8 mouse cellular contexts compared by ENCODE assay signal in genomic region chr13:54955695-54956471, GRCm38 (mm10). TPM values are rescaled to one million over a fixed set of nuclear protein-coding genes. Genes with fewer than 3 reads are reported as not detected.
DNase-seq lines count a peak whose midpoint lies in the region; ATAC-seq and TF ChIP-seq lines count a peak whose summit lies in the region.

No protein-coding gene starts in this region.

- peak overlapping the region; percentile 82 for H3K4me2 ChIP-seq in kidney, postnatal 0 days (ENCODE audit: low read length)

- no peaks in the 10 kb centered on the region for H3K36me3 ChIP-seq in heart, embryonic 10.5 days
- H3K36me3 ChIP-seq in kidney, postnatal 0 days (ENCODE audit: insufficient read depth, low read length) = no peaks in the 10 kb centered on the region

- under 1% methylated on average over 61 of the region's 61 CpGs for WGBS in heart, embryonic 10.5 days
- under 1% methylated on average over 60 of the region's 61 CpGs for whole genome bisulfite sequencing in kidney, postnatal 0 days

- H3K27ac ChIP-seq in brown adipose tissue, adult 24 weeks (replicated peaks; ENCODE audit: low read depth, low read length) = no peak overlapping the region
- peak overlapping the region; percentile 63 for H3K27ac ChIP-seq in heart, embryonic 10.5 days
- H3K27ac ChIP-seq in kidney, postnatal 0 days = no peak overlapping the region

- 0 out of 2 replicates have a peak overlapping the region, but pooled peaks have one; percentile 14 for H3K9ac ChIP-seq in kidney, postnatal 0 days (ENCODE audit: low read depth, low read length)

- H3K27me3 ChIP-seq in heart, embryonic 10.5 days (ENCODE audit: insufficient read depth, poor library complexity, severe bottlenecking) = peaks cover 99% of the 10 kb centered on the region
- H3K27me3 ChIP-seq in kidney, postnatal 0 days (ENCODE audit: insufficient read depth, low read length) = peaks cover 24% of the 10 kb centered on the region

- TF ChIP-seq CTCF in kidney, postnatal 0 days (IDR thresholded peaks at IDR 0.05; ENCODE audit: low read depth) = no peak

- peak; percentile 34 for DNase-seq in ovary, postnatal 36 days (ENCODE audit: low spot score)
- no peak for DNase-seq in ovary, postnatal 10 days (ENCODE audit: low spot score)
- DNase-seq in heart, embryonic 10.5 days (ENCODE audit: low spot score) = no peak
- DNase-seq in kidney, postnatal 0 days (ENCODE audit: low spot score) = peak; percentile 43
- DNase-seq in lung, postnatal 14 days = peak; percentile 25
- peak; percentile 49 for DNase-seq in right cerebral cortex, postnatal 25 days
- no peak for DNase-seq in thymus, postnatal 14 days

- peak; percentile 19; the same call in 1 of the 2 replicates for ATAC-seq in kidney, postnatal 0 days (replicated peaks; ENCODE audit: low FRiP score, low read depth)

- H3K9me3 ChIP-seq in heart, embryonic 10.5 days = no peaks in the 10 kb centered on the region
- no peaks in the 10 kb centered on the region for H3K9me3 ChIP-seq in kidney, postnatal 0 days (replicated peaks; ENCODE audit: low read length)

- peak overlapping the region; percentile 57 for H3K4me3 ChIP-seq in brown adipose tissue, adult 24 weeks (ENCODE audit: insufficient read depth, low read depth, low read length)
- peak overlapping the region; percentile 67 for H3K4me3 ChIP-seq in heart, embryonic 10.5 days
- peak overlapping the region; percentile 43 for H3K4me3 ChIP-seq in kidney, postnatal 0 days (replicated peaks; ENCODE audit: low read depth, low read length)

- H3K4me1 ChIP-seq in brown adipose tissue, adult 24 weeks (ENCODE audit: control insufficient read depth, insufficient read depth, insufficient read length, low read length) = no peaks in the 10 kb centered on the region
- H3K4me1 ChIP-seq in heart, embryonic 10.5 days = peaks cover 32% of the 10 kb centered on the region
- no peaks in the 10 kb centered on the region; the same call in 1 of the 2 replicates for H3K4me1 ChIP-seq in kidney, postnatal 0 days (replicated peaks; ENCODE audit: insufficient read depth, low read length)

RNA-seq across cellular contexts. Expression of gene Unc5a, which starts 6.7 kb away (rescaled TPM):
- polyA plus RNA-seq in brown adipose tissue, adult 24 weeks (2012; ENCODE audit: insufficient read depth, insufficient read length, missing spikeins) = 3.1 and 3.6 TPM in 2 replicates
- 1.8 and 2.1 TPM in 2 replicates for polyA plus RNA-seq in heart, embryonic 10.5 days (2016; fragmentation: Nextera tagmentation; extraction: Ambion mirVana)
- 1.4 and 1.5 TPM in 2 replicates for polyA plus RNA-seq in kidney, postnatal 0 days (2015; fragmentation: Nextera tagmentation; extraction: Ambion mirVana)

Comparison
In these comparisons a context has a peak if more than half of its experiments do, and no peak if none do; other contexts are left out.
1. DNase-seq: peak in ovary, postnatal 36 days (single experiment), kidney, postnatal 0 days (single experiment), lung, postnatal 14 days (single experiment) and right cerebral cortex, postnatal 25 days (single experiment); none in ovary, postnatal 10 days (single experiment), heart, embryonic 10.5 days (single experiment) and thymus, postnatal 14 days (single experiment).
2. Peak in every context shown above with its lines, with median percentiles within 50 percentile points of each other: H3K4me3 ChIP-seq.